Mouse (Mus musculus) neural tube, embryonic 12.5 days (tissue): ENCODE measurements around the gene Rnf223. TPM values are rescaled to one million over a fixed set of nuclear protein-coding genes. Genes with fewer than 3 reads are reported as not detected.

Experiments used
- ATAC-seq: fragments of 200-750 bp; cut with Nextera tagmentation; 2 replicates; pipeline ENCODE4 v1.8.0; 2017; ENCODE audit warnings: low read depth, mild to moderate bottlenecking, moderate TSS enrichment, moderate library complexity; ENCODE audit not compliant: low FRiP score
- H3K27ac ChIP-seq: fragments of 300-500 bp; sonication (generic); 2 replicates; pipeline ENCODE4 v1.5.1; 2016
- H3K27me3 ChIP-seq: fragments of 300-500 bp; sonication (generic); replicated peaks from 2 replicates; pipeline ENCODE4 v1.6.1; 2016; ENCODE audit warnings: mild to moderate bottlenecking
- H3K36me3 ChIP-seq: fragments of 300-500 bp; sonication (generic); 2 replicates; pipeline ENCODE4 v1.6.1; 2016; ENCODE audit warnings: mild to moderate bottlenecking
- H3K4me1 ChIP-seq: fragments of 300-500 bp; sonication (generic); 2 replicates; pipeline ENCODE4 v1.6.1; 2016
- H3K4me2 ChIP-seq: fragments of 300-500 bp; sonication (generic); replicated peaks from 2 replicates; pipeline ENCODE4 v1.6.1; 2016; ENCODE audit warnings: mild to moderate bottlenecking
- H3K4me3 ChIP-seq: fragments of 300-500 bp; sonication (generic); 2 replicates; pipeline ENCODE4 v1.5.1; 2016
- H3K9ac ChIP-seq: fragments of 300-500 bp; sonication (generic); 2 replicates; pipeline ENCODE4 v1.6.1; 2016; ENCODE audit warnings: mild to moderate bottlenecking
- H3K9me3 ChIP-seq: fragments of 300-500 bp; sonication (generic); 2 replicates; pipeline ENCODE4 v1.6.1; 2016; ENCODE audit warnings: mild to moderate bottlenecking
- WGBS: fragments of 180-500 bp; shearing (Covaris S2); methylation state at CpG from one replicate; pipeline ENCODE4 v1.1.7; 2016; 5-methylcytosine and 5-hydroxymethylcytosine counted together
- polyA plus RNA-seq: library from polyadenylated mRNA; unstranded; fragments of >200 nt; fragmentation: Nextera tagmentation; extraction: Ambion mirVana; gene quantifications from 2 replicates; pipeline ENCODE4 v1.2.1, GENCODE M21; 2016

The Rnf223 gene
- 0.52 TPM in 2 replicates for polyA plus RNA-seq

DNA sequence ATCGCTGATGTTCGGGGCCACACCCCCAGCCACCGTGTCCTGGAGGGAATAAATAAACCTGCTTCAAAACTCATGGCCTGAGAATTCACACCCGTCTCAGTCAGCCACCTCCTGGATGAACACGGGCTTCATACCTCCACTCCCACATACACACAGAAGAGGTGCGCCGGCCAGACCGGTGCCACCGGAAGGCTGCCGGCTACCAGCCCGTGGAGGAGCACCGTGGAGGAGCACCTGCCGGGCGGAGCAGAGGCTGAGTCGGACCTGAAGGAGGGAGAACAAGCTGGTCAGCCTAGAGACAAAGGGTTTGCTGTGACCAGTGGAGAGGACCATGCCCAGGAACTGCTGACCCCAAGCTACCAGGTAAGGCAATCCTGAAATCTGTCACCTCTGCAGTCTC, at the start of gene Rnf223:
Gene Rnf223 (plus strand): TSS at position 78 of the 400 bp plus-strand sequence.
- no peaks in the 10 kb centered on the region for H3K9me3 ChIP-seq
- H3K27ac ChIP-seq: no peak within 1 kb of the TSS
- no peaks in the 10 kb centered on the region for H3K4me1 ChIP-seq
- ATAC-seq: no peak
- WGBS: 86% methylated on average over 15 of the region's 15 CpGs
- H3K4me2 ChIP-seq: no peak within 1 kb of the TSS
- H3K27me3 ChIP-seq: no peaks in the 10 kb centered on the region
- H3K9ac ChIP-seq: no peak within 1 kb of the TSS
- no peak within 1 kb of the TSS for H3K4me3 ChIP-seq
- peaks cover 16% of the 10 kb centered on the region for H3K36me3 ChIP-seq

DNA sequence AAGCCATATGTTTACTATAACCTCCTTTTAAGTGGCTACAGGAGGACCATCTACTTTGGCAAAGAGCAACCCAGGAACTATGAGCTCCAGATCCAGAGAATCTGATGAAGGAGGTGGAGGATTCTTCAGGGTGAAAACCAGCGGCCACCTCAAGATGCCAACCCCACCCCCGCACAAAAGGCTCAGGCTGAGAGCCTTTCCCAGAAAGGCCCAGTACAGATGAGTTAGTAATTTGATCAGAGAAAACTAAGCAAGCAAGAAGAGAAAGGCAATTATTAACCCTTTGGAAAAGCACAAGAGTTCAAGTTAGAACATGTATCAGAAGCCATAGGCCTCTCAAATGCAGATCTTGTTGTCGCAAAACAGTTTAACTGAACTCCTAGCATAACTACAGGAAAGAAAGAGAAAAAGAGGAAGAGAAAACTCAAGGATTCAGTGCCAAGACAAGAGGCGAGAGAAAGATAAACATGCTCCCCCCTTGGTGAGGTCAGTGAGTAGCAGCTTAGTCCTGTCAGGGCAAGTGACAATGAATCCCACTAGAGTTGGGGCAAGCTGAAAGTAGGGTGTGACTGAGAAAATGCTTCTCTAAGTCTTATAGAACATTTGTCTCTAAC, 47.6 kb upstream of the Rnf223 start:
- ATAC-seq: no peak
- 71% methylated on average over 4 of the region's 4 CpGs for WGBS
- no peaks in the 10 kb centered on the region for H3K9me3 ChIP-seq
- H3K27ac ChIP-seq: no peak overlapping the region
- peaks cover 11% of the 10 kb centered on the region for H3K27me3 ChIP-seq
- no peak overlapping the region for H3K4me2 ChIP-seq
- H3K4me3 ChIP-seq: no peak overlapping the region
- no peak overlapping the region for H3K9ac ChIP-seq
- no peaks in the 10 kb centered on the region for H3K36me3 ChIP-seq
- H3K4me1 ChIP-seq: peaks cover 6% of the 10 kb centered on the region

DNA sequence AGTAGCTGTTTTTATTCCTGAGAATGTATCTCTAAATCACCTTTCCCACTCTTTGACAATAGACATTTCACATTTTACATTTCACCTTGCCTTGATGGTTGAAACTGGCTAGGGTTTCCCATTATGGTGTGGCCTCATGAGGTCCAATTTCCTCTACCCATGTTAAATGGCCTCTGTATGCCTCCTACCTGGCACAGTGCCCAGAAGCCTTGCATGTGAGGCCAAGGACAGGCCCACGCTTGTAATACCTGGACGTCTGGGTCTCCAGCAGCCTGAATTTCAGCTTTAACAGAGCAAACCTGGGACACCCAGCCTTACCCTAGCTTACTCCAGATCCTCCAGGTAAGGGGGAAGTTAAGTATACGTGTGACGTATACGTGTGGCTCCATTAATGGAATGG, 47.0 kb upstream of the Rnf223 start:
- no peak overlapping the region for H3K4me2 ChIP-seq
- no peaks in the 10 kb centered on the region for H3K36me3 ChIP-seq
- no peak overlapping the region for H3K27ac ChIP-seq
- H3K9ac ChIP-seq: no peak overlapping the region
- no peaks in the 10 kb centered on the region for H3K9me3 ChIP-seq
- no peaks in the 10 kb centered on the region for H3K4me1 ChIP-seq
- no peak overlapping the region for H3K4me3 ChIP-seq
- WGBS: 90% methylated on average over 5 of the region's 5 CpGs
- no peak for ATAC-seq
- H3K27me3 ChIP-seq: peaks cover 4% of the 10 kb centered on the region

DNA sequence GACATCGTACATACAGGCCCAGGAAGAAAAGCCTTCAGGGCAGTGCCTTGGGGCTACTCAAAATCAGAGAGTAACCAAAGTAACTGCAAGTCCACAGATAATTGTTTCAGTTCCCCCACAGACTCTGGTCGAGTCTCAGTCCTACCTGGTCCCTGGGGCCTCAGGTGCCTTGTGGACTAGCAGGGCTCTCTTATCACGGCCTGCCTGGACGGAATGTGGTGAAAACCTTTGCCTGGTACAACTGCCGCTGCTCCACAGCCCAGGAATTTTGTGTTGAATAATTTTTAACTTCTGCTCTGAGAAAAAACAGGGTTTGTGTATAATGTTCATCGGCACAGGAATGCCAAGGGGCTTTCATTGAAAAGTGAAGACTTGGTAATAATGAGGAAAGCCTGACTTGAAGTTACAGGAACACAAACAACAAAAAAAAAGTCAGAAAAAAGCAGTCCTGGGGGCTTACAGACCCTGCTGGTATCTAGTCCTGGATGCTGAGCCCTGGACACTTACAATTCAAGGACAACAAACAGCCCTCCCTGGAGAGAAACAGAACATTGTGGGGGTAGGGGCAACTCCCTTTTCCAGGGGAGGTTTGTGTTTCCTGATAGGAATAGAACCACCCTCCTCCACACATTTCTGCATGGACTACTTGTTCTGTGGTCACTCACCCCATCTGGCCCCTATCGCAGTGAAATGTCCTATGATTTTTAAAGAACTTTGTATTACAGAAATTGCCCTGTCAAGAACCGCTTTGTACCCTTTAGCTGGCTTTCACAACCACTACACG, 46.0 kb upstream of the Rnf223 start:
- ATAC-seq: no peak
- no peaks in the 10 kb centered on the region for H3K9me3 ChIP-seq
- no peak overlapping the region for H3K9ac ChIP-seq
- no peak overlapping the region for H3K4me3 ChIP-seq
- H3K4me2 ChIP-seq: no peak overlapping the region
- no peaks in the 10 kb centered on the region for H3K36me3 ChIP-seq
- H3K27ac ChIP-seq: no peak overlapping the region
- H3K4me1 ChIP-seq: no peaks in the 10 kb centered on the region
- no peaks in the 10 kb centered on the region for H3K27me3 ChIP-seq
- WGBS: 84% methylated on average over 9 of the region's 9 CpGs

DNA sequence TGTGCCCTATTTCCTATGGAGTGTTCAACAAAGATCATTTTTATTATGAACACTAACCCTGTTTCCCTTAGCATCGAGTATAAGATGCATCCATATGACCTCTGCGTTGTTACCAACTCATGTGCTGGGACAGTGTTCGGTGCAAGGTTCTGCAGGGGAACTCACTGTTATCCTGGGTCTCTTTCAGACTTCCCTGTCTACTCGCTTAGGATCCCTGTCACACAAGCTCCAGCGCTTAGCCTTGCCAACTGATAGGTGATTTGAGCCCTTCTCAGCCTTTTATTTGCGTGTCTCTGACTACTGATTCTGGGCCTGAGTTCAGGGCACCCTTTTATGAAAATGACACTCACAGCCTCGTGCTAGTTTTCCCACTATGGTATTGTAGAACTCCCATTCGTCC, 45.1 kb upstream of the Rnf223 start:
- H3K9ac ChIP-seq: no peak overlapping the region
- H3K27ac ChIP-seq: no peak overlapping the region
- no peaks in the 10 kb centered on the region for H3K9me3 ChIP-seq
- no peaks in the 10 kb centered on the region for H3K4me1 ChIP-seq
- no peak overlapping the region for H3K4me3 ChIP-seq
- H3K27me3 ChIP-seq: no peaks in the 10 kb centered on the region
- WGBS: 87% methylated on average over 8 of the region's 8 CpGs
- H3K4me2 ChIP-seq: no peak overlapping the region
- no peak for ATAC-seq
- no peaks in the 10 kb centered on the region for H3K36me3 ChIP-seq

DNA sequence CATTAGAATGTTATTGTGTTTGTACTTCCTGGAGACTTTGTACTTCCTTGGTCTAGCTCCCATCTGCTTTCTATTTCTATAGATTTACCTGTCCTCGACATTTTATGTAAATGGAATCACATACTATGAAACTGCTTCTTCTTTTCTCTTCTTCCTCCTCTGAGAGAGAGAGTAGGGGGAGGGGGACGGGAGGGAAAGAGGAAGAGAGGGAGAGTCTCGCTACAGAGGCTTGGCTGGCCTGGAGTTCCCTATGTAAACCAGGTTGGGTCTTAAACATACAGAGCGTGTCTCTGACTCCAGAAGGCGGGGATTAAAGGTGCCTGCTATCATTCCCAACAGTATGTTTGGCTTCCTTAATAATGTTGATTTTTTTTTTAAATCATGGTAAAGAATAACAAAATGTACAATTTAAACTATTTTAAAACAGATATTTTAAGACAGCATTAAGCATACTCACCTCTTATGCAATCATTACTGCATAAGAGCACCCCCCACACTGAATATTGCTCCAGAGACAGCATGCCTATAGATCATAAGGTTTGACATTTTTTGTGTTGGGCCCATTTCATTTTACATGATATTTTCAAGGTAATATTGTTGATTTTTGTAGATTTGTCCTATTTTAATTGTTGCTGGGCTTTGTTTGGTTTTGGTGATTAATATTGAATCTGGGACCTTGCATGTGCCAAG, 42.8 kb upstream of the Rnf223 start:
- ATAC-seq: no peak
- 40% methylated on average over 5 of the region's 5 CpGs for WGBS

DNA sequence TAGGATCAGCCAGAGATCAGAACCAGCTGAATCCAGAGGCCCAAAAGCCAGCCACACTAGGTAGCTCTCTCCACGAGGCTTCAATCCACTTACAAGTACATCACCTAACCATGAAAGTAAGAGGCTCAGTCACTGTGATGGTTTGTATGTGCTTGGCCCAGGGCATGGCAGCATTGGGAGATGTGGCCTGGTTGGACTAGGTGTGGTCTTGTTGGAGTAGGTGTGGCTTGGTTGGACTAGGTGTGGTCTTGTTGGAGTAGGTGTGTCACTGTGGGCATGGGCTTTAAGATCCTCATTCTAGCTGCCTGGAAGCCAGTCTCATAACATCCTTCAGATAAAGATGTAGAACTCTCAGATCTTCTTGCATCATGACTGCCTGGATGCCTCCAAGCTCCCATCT, 39.1 kb upstream of the Rnf223 start:
- Histone ChIP-seq H3K4me2 (no peak overlapping the region), H3K27me3 (no peaks in the 10 kb centered on the region), H3K9ac (no peak overlapping the region), H3K9me3 (no peaks in the 10 kb centered on the region), H3K4me1 (no peaks in the 10 kb centered on the region), H3K27ac (no peak overlapping the region), H3K36me3 (no peaks in the 10 kb centered on the region), H3K4me3 (no peak overlapping the region)
- 71% methylated on average over 1 of the region's 1 CpGs for WGBS
- ATAC-seq: no peak

More for the DNA sequence above, 42.8 kb upstream of the Rnf223 start:
- H3K4me1 ChIP-seq: no peaks in the 10 kb centered on the region
- no peaks in the 10 kb centered on the region for H3K27me3 ChIP-seq
- no peak overlapping the region for H3K9ac ChIP-seq
- no peaks in the 10 kb centered on the region for H3K9me3 ChIP-seq
- H3K27ac ChIP-seq: no peak overlapping the region
- H3K36me3 ChIP-seq: no peaks in the 10 kb centered on the region
- H3K4me3 ChIP-seq: no peak overlapping the region
- H3K4me2 ChIP-seq: no peak overlapping the region

DNA sequence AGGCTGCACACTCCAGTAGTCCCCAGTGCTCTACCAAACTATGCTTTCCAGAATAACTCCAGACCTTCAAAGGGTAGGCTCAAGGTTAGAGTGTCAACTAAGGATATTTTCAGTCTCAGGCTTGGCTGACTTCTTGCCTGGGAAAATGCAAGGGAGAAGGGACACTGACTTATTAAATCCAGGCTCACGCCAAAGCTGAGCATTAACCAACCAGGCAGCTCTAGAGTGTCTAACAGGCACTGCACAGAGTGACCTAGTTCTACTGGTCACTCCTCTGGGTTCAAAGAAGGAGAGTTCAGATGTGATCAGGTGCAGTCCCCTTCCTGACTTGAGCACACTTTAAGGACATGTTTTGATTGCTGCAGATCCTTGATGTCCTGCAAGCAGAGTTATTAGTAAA, 37.5 kb upstream of the Rnf223 start:
- Histone ChIP-seq H3K27ac (no peak overlapping the region), H3K4me3 (no peak overlapping the region), H3K27me3 (no peaks in the 10 kb centered on the region), H3K9me3 (no peaks in the 10 kb centered on the region), H3K4me1 (no peaks in the 10 kb centered on the region), H3K9ac (no peak overlapping the region), H3K4me2 (no peak overlapping the region), H3K36me3 (no peaks in the 10 kb centered on the region)
- ATAC-seq: no peak
- 85% methylated on average over 1 of the region's 1 CpGs for WGBS

DNA sequence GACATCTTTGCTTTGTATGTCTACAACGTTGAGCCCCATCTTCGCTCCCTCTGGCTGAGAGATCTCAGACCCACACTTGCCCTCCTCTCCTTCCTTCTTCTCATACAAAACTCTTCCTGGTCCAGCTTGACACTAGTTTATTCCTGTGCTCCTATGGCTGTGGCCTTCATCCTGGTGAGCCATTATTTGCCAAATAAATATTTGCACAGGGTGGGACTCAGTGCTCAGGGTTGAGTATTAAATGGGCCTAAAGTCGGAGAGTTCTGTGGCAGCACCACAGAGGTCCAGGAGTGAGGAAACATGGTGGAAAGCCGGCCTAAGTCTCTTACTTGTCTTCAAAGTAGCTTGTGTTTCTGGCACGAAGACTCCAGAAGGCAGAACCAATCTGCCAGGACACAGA, 36.6 kb upstream of the Rnf223 start:
- no peak overlapping the region for H3K9ac ChIP-seq
- H3K36me3 ChIP-seq: no peaks in the 10 kb centered on the region
- H3K27me3 ChIP-seq: no peaks in the 10 kb centered on the region
- no peak overlapping the region for H3K4me2 ChIP-seq
- ATAC-seq: no peak
- H3K4me1 ChIP-seq: no peaks in the 10 kb centered on the region
- no peaks in the 10 kb centered on the region for H3K9me3 ChIP-seq
- H3K27ac ChIP-seq: no peak overlapping the region
- no peak overlapping the region for H3K4me3 ChIP-seq
- WGBS: 89% methylated on average over 5 of the region's 5 CpGs

DNA sequence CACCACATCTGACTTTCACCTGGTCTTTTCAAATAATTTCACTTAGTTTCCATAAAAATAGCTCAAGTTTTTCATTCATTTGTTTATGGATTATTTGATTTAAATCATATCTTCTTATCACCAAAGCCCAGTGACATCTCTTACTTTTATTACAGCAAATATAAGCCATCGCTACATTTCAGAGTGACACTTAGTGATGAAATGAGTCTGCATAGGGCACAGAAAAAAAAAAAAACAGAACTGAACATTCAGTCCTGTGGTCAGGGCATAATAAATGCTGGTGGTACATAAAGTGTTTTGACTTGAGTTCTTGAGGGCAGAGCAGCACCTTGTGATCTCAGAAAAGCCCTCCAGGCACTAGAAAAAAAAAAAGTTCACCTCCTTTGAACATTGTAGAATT, 34.1 kb upstream of the Rnf223 start:
- Histone ChIP-seq H3K4me3 (no peak overlapping the region), H3K36me3 (no peaks in the 10 kb centered on the region), H3K27me3 (no peaks in the 10 kb centered on the region), H3K9ac (no peak overlapping the region), H3K27ac (no peak overlapping the region), H3K4me1 (no peaks in the 10 kb centered on the region), H3K9me3 (no peaks in the 10 kb centered on the region), H3K4me2 (no peak overlapping the region)
- no peak for ATAC-seq
- 94% methylated on average over 1 of the region's 1 CpGs for WGBS

DNA sequence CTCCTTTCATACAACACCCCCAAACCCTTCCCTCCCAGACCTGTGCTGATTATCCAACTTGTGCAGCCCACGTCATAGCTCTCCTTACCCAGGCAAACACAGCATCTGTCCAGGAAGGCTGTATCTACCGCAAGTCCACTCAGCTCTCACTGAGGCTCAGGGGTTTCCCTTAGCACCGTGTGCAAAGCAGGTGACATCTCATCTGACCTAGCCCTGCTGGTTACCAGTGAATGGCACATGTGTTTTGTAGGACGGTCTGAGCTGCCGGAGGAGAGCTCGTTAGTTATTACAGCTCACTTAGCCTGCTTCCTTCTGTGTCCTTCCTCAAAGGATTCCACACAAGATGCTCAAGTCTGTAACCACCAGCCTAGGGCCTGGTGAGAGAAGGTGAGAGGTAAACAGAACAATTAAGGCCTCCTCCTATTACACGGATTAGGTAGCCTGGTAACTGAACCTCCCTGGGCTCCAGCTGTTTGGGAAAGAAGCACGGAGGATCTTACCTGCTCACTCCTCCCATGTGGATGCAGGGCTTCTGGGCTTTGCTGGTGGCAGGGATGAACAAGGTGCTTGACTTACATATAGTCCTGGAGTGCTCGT, 32.4 kb upstream of the Rnf223 start:
- H3K27me3 ChIP-seq: no peaks in the 10 kb centered on the region
- H3K4me2 ChIP-seq: no peak overlapping the region
- no peaks in the 10 kb centered on the region for H3K9me3 ChIP-seq
- no peak overlapping the region for H3K9ac ChIP-seq
- H3K27ac ChIP-seq: no peak overlapping the region
- no peaks in the 10 kb centered on the region for H3K4me1 ChIP-seq
- ATAC-seq: no peak
- no peaks in the 10 kb centered on the region for H3K36me3 ChIP-seq
- H3K4me3 ChIP-seq: no peak overlapping the region
- 70% methylated on average over 9 of the region's 9 CpGs for WGBS

DNA sequence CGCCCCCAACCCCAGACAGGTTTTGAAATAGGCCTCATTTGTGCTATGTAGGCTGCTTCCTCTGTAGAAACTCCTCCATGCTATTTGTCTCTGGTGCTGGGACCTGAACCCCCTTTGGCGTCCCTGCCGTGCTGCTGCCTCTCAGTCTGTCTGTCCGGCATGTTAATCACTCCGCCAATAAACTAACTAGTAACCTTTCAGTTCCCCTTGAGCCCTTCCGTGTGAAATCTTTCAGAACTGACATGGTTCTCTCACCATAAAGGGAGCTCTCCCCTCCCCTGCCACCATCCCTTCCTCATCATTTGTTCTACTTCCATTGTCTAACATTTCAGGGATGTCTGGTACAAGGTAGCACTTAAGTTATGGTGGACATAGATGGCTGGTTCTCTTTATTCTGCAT, 30.9 kb upstream of the Rnf223 start:
- no peaks in the 10 kb centered on the region for H3K27me3 ChIP-seq
- H3K36me3 ChIP-seq: no peaks in the 10 kb centered on the region
- H3K9ac ChIP-seq: no peak overlapping the region
- ATAC-seq: no peak
- H3K9me3 ChIP-seq: no peaks in the 10 kb centered on the region
- no peak overlapping the region for H3K4me3 ChIP-seq
- no peak overlapping the region for H3K4me2 ChIP-seq
- H3K4me1 ChIP-seq: no peaks in the 10 kb centered on the region
- 66% methylated on average over 6 of the region's 6 CpGs for whole genome bisulfite sequencing
- no peak overlapping the region for H3K27ac ChIP-seq
